ENCODE assay signal across 30 mouse cellular contexts in the genomic region with DNA sequence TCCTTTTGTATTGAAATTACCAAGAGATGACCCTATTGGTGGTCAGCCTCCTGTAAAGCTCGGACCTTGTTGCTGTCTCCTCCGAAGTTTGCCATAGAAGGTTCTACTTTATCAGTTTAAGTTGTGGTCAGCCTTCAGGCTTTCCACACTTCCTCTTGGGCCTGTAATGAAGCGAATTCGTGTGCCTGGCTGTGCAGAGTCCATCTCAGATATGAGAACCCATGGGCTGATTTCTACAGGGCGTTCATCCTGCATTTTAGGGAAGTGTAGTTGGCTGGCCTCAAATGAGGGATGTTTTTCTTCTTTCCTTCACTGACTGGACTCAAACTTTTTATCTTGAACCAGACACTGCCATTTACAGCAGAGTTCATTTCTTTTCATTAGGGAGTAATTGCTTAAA. TPM values are rescaled to one million over a fixed set of nuclear protein-coding genes. Genes with fewer than 3 reads are reported as not detected.
DNase-seq lines count a peak whose midpoint lies in the region; ATAC-seq and TF ChIP-seq lines count a peak whose summit lies in the region.
"Had no signal": no experiment of that assay in that cellular context is flagged by ENCODE, and none has a peak within 500 bp of the region (broad histone marks: within the 10 kb centered on the region; RNA-seq: fewer than 3 reads in every experiment).

No protein-coding gene starts in this region.

- no peak overlapping the region for H3K4me2 ChIP-seq in hindbrain, embryonic 16.5 days (ENCODE audit: low read length)
- H3K4me2 ChIP-seq: embryonic facial prominence, embryonic 12.5 days; heart, embryonic 11.5 days; hindbrain, embryonic 13.5 days; liver, embryonic 15.5 days; lung, embryonic 15.5 days; midbrain, embryonic 11.5 days; neural tube, embryonic 12.5 days; stomach, embryonic 15.5 days had no signal

- ATAC-seq in G1E (ENCODE audit: extremely low read depth, insufficient number of reproducible peaks, low FRiP score, poor library complexity, severe bottlenecking), result peak; percentile 61; the same call in 1 of the 2 replicates
- ATAC-seq in granulocyte monocyte progenitor cell, adult 5-6 weeks (replicated peaks; ENCODE audit: poor library complexity, severe bottlenecking), result peak; percentile 85
- 0 out of 2 replicates have a peak, but pooled peaks have one; percentile 16 for ATAC-seq in megakaryocyte-erythroid progenitor cell, adult 5-6 weeks (replicated peaks; ENCODE audit: low FRiP score, low TSS enrichment, poor library complexity, severe bottlenecking)
- no peak for ATAC-seq in hindbrain, embryonic 16.5 days
- ATAC-seq: forebrain, postnatal 0 days; intestine, postnatal 0 days; midbrain, embryonic 16.5 days had no signal

- peak; percentile 23 for DNase-seq in layer of hippocampus, adult 9-11 months
- DNase-seq in layer of hippocampus, adult 9-10 months (ENCODE audit: low spot score), result no peak
- peak; percentile 3 for DNase-seq in G1E (ENCODE audit: low spot score)
- no peak for DNase-seq in c-Kit-positive CD71-positive TER-119-positive erythroid progenitor cells, embryonic 14.5 days (ENCODE audit: low spot score)
- DNase-seq in right cerebral cortex, postnatal 25 days, result no peak
- DNase-seq: adrenal gland, adult 8-10 months; cerebellum, adult 11 months; cerebellum, adult 9-10 months; cerebellum, postnatal 36 days; embryo, embryonic 11 days; forebrain, postnatal 0 days; heart, postnatal 36 days; kidney, postnatal 14 days; left cerebral cortex, postnatal 4 days; lung, postnatal 4 days had no signal

- peaks cover 13% of the 10 kb centered on the region for H3K36me3 ChIP-seq in G1E (replicated peaks)
- H3K36me3 ChIP-seq in hindbrain, embryonic 16.5 days (ENCODE audit: control insufficient read depth, insufficient read depth, low read length), result no peaks in the 10 kb centered on the region
- H3K36me3 ChIP-seq: embryonic facial prominence, embryonic 12.5 days; hindbrain, embryonic 13.5 days; liver, embryonic 15.5 days; lung, embryonic 15.5 days; neural tube, embryonic 12.5 days; stomach, embryonic 15.5 days had no signal

- no peaks in the 10 kb centered on the region for H3K27me3 ChIP-seq in G1E (ENCODE audit: insufficient read depth, low read length)
- H3K27me3 ChIP-seq in hindbrain, embryonic 16.5 days (replicated peaks; ENCODE audit: control insufficient read depth, insufficient read depth, low read length), result no peaks in the 10 kb centered on the region
- H3K27me3 ChIP-seq: hindbrain, embryonic 13.5 days; liver, embryonic 15.5 days; lung, embryonic 15.5 days; neural tube, embryonic 12.5 days; stomach, embryonic 15.5 days had no signal

- 78% methylated on average over 5 of the region's 5 CpGs for WGBS in hindbrain, embryonic 16.5 days

- no peak overlapping the region for H3K9ac ChIP-seq in hindbrain, embryonic 16.5 days (ENCODE audit: low read depth, low read length)
- H3K9ac ChIP-seq: embryonic facial prominence, embryonic 12.5 days; forebrain, postnatal 0 days; hindbrain, embryonic 13.5 days; liver, embryonic 15.5 days; lung, embryonic 15.5 days; neural tube, embryonic 12.5 days; stomach, embryonic 15.5 days had no signal

- H3K9me3 ChIP-seq in G1E (replicated peaks), result no peaks in the 10 kb centered on the region
- H3K9me3 ChIP-seq in hindbrain, embryonic 16.5 days (ENCODE audit: control insufficient read depth, low read length), result no peaks in the 10 kb centered on the region
- H3K9me3 ChIP-seq: embryonic facial prominence, embryonic 12.5 days; hindbrain, embryonic 13.5 days; liver, embryonic 15.5 days; lung, embryonic 15.5 days; neural tube, embryonic 12.5 days; stomach, embryonic 15.5 days had no signal

- peaks cover 83% of the 10 kb centered on the region for H3K4me1 ChIP-seq in G1E (ENCODE audit: insufficient read depth, low read depth, low read length)
- H3K4me1 ChIP-seq in hindbrain, embryonic 16.5 days (ENCODE audit: control insufficient read depth, insufficient read depth, low read depth, low read length), result no peaks in the 10 kb centered on the region
- H3K4me1 ChIP-seq: embryonic facial prominence, embryonic 12.5 days; liver, embryonic 15.5 days; lung, embryonic 15.5 days; neural tube, embryonic 12.5 days; stomach, embryonic 15.5 days had no signal

- no peak overlapping the region for H3K27ac ChIP-seq in hindbrain, embryonic 16.5 days (ENCODE audit: low read depth, low read length)
- H3K27ac ChIP-seq: embryonic facial prominence, embryonic 12.5 days; hindbrain, embryonic 13.5 days; left cerebral cortex, adult 2 months; liver, embryonic 15.5 days; lung, embryonic 15.5 days; neural tube, embryonic 12.5 days; stomach, embryonic 15.5 days had no signal

- no peak overlapping the region for H3K4me3 ChIP-seq in G1E (ENCODE audit: low read depth, low read length)
- H3K4me3 ChIP-seq in hindbrain, embryonic 16.5 days (ENCODE audit: low read length), result no peak overlapping the region
- H3K4me3 ChIP-seq: embryonic facial prominence, embryonic 12.5 days; hindbrain, embryonic 13.5 days; left cerebral cortex, adult 2 months; liver, embryonic 15.5 days; lung, embryonic 15.5 days; myocyte; neural tube, embryonic 12.5 days; stomach, embryonic 15.5 days had no signal

- no peak for TF ChIP-seq CTCF in G1E (IDR thresholded peaks at IDR 0.05; ENCODE audit: low read depth, low read length)

RNA-seq across cellular contexts. Expression of a gene that starts 20.5 kb away (rescaled TPM):
- 231 and 267 TPM in 2 replicates for total RNA-seq in G1E (2014; fragmentation: Nextera tagmentation)
- total RNA-seq in G1E (2017), result 194 and 242 TPM in 2 replicates
- 13.3 and 13.6 TPM in 2 replicates for polyA plus RNA-seq in G1E (2012)
- 69.4 and 70.6 TPM in 2 replicates for total RNA-seq in granulocyte monocyte progenitor cell, adult 5-6 weeks (2014; fragmentation: Nextera tagmentation)
- 92.0 and 99.7 TPM in 2 replicates for total RNA-seq in granulocyte monocyte progenitor cell, adult 5-6 weeks (2017)
- total RNA-seq in megakaryocyte-erythroid progenitor cell, adult 5-6 weeks (2014; fragmentation: Nextera tagmentation), result 49.9 and 52.4 TPM in 2 replicates
- 70.5 and 76.3 TPM in 2 replicates for total RNA-seq in megakaryocyte-erythroid progenitor cell, adult 5-6 weeks (2017)
- polyA plus RNA-seq in hindbrain, embryonic 16.5 days (2015; fragmentation: Nextera tagmentation; extraction: Ambion mirVana), result 49.6 and 50.0 TPM in 2 replicates

Comparison
In these comparisons a context has a peak if more than half of its experiments do, and no peak if none do; other contexts are left out.
1. DNase-seq: peak in layer of hippocampus, adult 9-11 months (single experiment) and G1E (single experiment); none in layer of hippocampus, adult 9-10 months (single experiment), c-Kit-positive CD71-positive TER-119-positive erythroid progenitor cells, embryonic 14.5 days (single experiment) and right cerebral cortex, postnatal 25 days (single experiment).